Mouse (Mus musculus): Measurements from ENCODE around the gene Zswim3.

- no peak for TF ChIP-seq ZNF384 (IDR thresholded peaks at IDR 0.05; ENCODE audit: low read depth, low read length)
- no peak for TF ChIP-seq ZC3H11A (IDR thresholded peaks at IDR 0.05; ENCODE audit: borderline replicate concordance, low read depth, low read length)
- TF ChIP-seq CHD2 (IDR thresholded peaks at IDR 0.05; ENCODE audit: low read depth, low read length): no peak
These were observed 54.3 kb downstream of the Zswim3 start for GRCm38 (mm10) chr2:164859155-164859554.
